Mouse (Mus musculus) cerebellum, adult 2 months (tissue): Measurements from ENCODE around the gene Cradd.

ENCODE experiments used
- CTCF ChIP-seq: fragments of 200-500 bp; IDR thresholded peaks from 2 replicates; pipeline ENCODE4 v1.5.1; 2011; ENCODE audit warnings: low read depth, mild to moderate bottlenecking, control low read depth, low read length, moderate library complexity, borderline replicate concordance; ENCODE audit not compliant: insufficient read depth
- POLR2A ChIP-seq: fragments of 200-500 bp; IDR thresholded peaks from 2 replicates; pipeline ENCODE4 v1.6.1; 2011; ENCODE audit warnings: low read length, control low read depth, borderline replicate concordance; ENCODE audit not compliant: insufficient read depth

DNA sequence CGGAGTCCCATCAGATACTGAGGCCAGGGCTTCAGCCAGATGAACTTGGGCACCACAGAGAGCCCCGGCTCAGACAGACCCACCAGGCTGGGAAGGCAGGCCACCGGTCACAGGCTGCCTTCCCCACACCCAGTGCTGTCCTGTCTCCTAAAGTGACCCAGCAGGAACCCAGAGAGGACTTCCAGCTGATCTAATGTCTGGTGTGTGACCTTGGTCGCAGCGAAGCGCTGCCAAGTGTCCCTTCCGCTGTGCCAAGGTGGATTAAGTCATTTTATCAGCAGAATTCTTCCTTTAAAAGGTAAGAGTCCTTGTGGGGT, 5.6 kb downstream of the Cradd start:
- no peak for TF ChIP-seq POLR2A
- no peak for TF ChIP-seq CTCF
